Mouse (Mus musculus): Measurements from ENCODE around the gene Tssk6.

DNA sequence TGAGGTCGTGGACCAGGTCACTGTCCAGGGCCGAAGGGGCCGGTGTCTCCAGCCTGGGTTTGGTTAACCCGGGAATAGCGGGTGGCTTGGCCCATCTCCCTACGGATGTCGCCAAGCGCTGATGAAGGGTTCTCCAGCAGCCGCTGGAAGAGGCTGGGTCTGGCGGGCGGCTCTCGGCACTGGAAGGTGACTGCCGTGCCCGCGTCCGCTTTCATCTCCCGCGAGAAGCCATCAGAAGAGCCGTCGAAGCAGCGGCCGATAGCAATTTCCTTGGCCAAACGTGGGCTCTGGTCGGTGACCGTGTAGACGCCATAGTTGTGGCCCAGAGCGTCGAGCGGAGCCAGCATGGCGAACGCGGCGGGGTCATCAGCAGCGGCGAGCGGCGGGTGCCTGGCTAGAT is 21.1 kb upstream of the Tssk6 start:
- TF ChIP-seq CTCF (IDR thresholded peaks at IDR 0.05; ENCODE audit: insufficient read depth, low read depth, low read length) = no peak
- TF ChIP-seq POLR2A (IDR thresholded peaks at IDR 0.05; ENCODE audit: insufficient read depth, low read depth, low read length) = no peak

Data from olfactory bulb, adult 2 months (tissue).